Mouse (Mus musculus): ENCODE measurements at regions not wholly inside any gene's neighbourhood (a gene's known extent, or its start where the extent isn't known, plus 50 kb on each side); places are given as distances from the start of the nearest gene placed in this dataset.
"Not testable (repeated sequence)": the region's sequence is repeated elsewhere in the genome, so short reads cannot be mapped to it uniquely, and the experiment has no call there.

GRCm38 (mm10) chr10:56783941-56784340 lies 406.8 kb downstream of the Gja1 start:
- CTCF ChIA-PET = no interaction called here

DNA sequence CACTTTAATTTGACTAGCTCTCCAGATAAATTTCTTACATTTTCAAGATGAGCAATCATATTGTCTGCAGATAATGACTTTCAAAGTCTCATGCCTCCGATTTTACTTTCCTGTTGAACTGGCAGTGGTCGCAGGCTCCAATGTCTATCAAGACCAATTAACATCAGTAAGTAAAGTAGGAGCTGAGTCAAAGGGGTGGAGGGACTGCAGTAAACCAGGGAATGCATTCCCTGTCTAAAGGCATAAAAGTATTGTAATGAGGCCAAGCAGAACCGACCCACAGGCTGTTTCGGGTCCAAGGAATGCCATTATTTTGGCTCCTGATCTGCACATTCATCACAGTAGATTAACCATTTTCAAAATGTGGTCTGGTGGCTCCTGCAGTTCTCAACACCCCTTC lies 411.0 kb downstream of the Gja1 start:
- CTCF ChIA-PET = no interaction called here

GRCm38 (mm10) chr10:56793074-56793473 lies 415.9 kb downstream of the Gja1 start:
- CTCF ChIA-PET = no interaction called here

GRCm38 (mm10) chr10:56795396-56795795 lies 418.3 kb downstream of the Gja1 start:
- CTCF ChIA-PET = no interaction called here

DNA sequence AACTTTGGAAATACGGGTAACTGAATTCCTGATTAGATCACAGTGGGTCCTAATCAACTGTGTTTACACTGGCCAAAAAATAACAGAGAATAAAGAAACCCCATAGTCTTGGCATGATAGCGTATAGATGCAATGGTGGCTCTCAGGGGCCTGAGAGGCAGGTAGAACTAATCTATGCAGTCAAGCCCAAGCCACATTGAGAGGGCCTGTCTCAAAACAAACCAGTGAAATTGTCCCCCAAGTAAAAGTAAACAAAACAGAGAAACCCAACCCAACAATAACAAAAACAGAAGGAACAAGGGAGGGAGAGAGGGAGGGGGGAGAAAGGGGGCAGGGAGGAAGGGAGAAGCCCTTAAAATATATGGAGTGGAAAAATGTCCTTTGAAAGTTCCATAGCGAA lies 422.2 kb downstream of the Gja1 start:
- CTCF ChIA-PET = no interaction called here

DNA sequence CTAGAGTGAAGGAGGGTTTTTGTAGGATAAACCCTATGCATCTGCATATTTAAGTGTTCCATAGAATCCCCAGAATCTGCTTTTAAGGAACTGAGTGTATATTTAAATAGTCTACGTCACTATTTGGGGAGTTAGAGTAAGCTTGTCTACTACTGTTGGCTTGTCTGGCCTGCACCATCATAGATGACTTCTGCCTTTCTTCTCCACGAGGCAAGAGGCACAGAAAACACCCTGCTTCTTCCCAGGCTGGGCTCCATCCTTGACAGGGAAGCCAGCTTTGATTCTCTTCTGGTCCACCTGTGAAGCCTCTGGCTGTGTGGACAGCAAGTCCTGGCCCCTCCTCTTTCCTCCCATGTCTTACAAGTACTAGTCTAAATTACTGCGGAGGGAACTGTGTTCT lies 422.6 kb downstream of the Gja1 start:
- CTCF ChIA-PET = no interaction called here

DNA sequence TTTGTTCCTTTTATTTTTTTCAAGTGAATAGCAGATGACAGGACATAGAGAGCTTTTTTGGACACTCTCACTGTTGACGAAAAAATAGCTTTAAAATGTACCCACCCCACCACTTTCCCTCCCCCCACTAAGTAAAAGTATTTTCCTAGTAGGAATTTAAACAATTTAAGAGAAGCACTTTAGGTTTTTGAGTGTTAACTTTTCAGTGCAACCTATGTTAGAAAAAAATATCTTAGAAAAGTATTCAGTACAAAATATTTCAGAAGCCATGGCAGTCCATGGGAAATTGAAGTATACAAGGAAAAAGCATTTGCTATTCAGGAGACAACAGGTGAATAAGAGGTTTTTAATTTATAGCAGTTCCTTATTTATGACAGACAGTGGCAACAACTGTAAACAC lies 431.9 kb downstream of the Gja1 start:
- CTCF ChIA-PET = no interaction called here

- CTCF ChIA-PET = interaction anchor here (0.5 kb wide), 1 partner anchor 242 kb away, joined by 4 read pairs; no protein-coding TSS in a partner anchor
Observed at GRCm38 (mm10) chr10:56822158-56822557, 445.0 kb downstream of the Gja1 start.

DNA sequence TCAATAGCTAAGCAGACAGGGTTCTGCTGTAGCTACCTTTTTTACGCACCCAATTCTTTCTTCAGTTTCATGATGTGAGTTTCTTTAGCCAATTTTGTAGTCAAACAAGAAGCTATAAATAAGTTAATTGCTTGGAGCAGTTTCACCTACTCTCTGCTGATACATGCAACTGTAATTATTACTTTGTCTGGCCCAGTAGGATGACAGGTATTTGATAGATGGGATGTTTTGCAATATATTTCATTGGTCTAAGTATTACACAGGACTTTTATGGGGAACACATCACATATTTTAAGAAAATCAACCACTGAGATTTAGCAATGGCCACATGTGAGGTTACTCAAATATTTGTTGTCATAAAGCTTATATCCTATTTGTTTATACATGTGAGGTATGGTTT lies 454.2 kb downstream of the Gja1 start:
- CTCF ChIA-PET = no interaction called here

GRCm38 (mm10) chr10:56831966-56832365 lies 454.8 kb downstream of the Gja1 start:
- CTCF ChIA-PET = no interaction called here

- CTCF ChIA-PET = interaction anchor here (0.7 kb wide), 2 partner anchors 53 to 466 kb away, joined by 3 to 6 read pairs; no protein-coding TSS in a partner anchor
Observed at GRCm38 (mm10) chr10:56836130-56836529, 459.0 kb downstream of the Gja1 start.

- CTCF ChIA-PET = no interaction called here
Observed at GRCm38 (mm10) chr10:56839006-56839495, 461.9 kb downstream of the Gja1 start.

DNA sequence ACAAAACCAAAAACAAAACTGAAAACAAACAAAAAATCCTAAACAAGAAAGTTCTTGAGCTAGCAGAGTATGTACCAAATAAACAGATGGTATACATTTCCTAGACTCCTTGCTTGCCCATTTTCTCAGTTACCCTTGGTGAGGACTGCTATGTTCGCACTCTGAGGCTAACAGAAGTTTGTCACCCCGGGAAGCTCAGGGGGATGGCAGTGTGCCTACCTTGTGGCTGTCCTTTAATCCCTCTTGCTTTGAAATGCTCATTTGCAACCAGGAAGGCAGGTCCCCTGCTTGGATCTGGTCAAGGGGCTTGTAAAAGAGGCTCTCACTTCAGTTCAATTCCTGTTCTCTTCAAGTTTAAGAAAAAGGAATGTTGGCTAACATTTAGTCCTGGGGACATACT lies 462.4 kb downstream of the Gja1 start:
- CTCF ChIA-PET = no interaction called here

GRCm38 (mm10) chr10:56840732-56841131 lies 463.6 kb downstream of the Gja1 start:
- CTCF ChIA-PET = no interaction called here

DNA sequence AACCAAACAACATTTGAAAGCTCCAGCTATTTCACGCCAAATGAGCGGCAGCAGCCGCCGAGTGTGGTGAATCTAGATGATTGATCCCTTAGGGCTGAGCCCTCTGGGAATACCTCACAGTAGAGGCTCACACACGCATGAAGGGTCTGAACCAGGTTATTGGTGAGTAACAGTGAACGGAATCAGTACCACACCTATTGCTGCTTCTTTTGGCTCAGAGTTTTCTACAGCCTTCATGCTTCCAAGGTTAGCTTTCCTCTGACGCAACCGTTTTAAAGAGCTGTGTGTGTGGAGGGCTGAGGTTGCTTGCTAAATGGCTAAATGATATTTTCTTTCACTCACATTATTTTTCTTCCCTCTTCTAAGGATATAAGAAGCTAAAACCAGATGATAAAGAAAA lies 464.4 kb downstream of the Gja1 start:
- CTCF ChIA-PET = no interaction called here

- CTCF ChIA-PET = no interaction called here
Observed at GRCm38 (mm10) chr10:56841973-56842372, 464.8 kb downstream of the Gja1 start.

DNA sequence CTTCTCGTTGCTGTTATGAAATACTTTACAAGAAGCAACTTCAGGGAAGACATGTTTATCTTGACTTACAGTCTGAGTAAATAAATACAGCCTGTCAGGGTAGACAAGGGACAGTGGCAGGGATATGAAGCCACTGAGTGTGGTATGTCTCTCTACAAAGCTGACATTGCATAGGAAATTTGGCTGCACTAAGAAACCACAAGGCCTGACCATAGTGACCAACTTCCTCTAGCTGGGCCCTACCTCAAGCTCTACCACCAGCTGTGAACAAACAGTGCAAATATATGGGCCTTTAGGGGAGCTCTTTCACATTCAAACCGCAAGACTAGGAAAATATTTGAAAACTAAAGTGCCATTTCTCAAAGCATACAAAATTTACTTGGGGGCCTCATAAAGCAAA lies 475.4 kb downstream of the Gja1 start:
- CTCF ChIA-PET = no interaction called here

DNA sequence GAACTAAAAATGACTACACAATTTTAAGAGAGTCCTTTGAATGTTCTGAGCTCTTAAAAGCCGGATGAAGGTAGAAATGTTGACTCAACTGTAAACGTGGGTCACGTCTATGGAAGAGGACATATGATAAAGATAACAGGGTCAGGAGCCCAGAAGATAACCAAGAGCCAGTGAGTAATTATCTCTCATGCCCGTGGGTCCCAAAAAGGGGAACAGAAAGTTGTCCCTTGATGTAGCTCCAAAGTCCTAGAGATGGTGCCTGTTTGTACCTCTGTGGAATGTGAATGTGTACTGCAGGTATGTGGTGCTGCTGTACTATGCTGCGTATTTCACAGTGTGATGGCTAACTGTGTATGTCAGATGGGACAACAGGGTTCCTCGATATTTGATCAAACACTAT lies 479.1 kb downstream of the Gja1 start:
- CTCF ChIA-PET = no interaction called here

DNA sequence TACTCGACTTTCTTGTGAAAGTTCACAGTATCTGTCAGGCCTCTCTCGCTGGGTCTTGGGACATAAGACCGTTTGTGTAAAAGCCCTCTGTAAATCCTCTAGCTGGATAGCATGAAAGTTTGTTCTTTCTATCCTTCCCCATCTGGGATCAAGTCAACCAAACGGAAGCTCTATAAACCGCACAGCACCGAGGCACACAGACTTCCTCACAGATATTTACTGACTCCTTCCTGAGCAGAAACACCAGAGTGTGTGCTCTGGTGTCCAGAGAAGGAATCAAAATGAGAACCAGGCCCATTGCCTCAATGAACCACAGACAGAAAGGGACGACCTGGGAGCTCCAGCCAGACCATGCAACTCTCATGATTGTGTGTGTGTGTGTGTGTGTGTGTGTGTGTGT lies 502.6 kb downstream of the Gja1 start:
- CTCF ChIA-PET = no interaction called here

GRCm38 (mm10) chr10:56880154-56880591 lies 503.0 kb downstream of the Gja1 start:
- CTCF ChIA-PET = no interaction called here

DNA sequence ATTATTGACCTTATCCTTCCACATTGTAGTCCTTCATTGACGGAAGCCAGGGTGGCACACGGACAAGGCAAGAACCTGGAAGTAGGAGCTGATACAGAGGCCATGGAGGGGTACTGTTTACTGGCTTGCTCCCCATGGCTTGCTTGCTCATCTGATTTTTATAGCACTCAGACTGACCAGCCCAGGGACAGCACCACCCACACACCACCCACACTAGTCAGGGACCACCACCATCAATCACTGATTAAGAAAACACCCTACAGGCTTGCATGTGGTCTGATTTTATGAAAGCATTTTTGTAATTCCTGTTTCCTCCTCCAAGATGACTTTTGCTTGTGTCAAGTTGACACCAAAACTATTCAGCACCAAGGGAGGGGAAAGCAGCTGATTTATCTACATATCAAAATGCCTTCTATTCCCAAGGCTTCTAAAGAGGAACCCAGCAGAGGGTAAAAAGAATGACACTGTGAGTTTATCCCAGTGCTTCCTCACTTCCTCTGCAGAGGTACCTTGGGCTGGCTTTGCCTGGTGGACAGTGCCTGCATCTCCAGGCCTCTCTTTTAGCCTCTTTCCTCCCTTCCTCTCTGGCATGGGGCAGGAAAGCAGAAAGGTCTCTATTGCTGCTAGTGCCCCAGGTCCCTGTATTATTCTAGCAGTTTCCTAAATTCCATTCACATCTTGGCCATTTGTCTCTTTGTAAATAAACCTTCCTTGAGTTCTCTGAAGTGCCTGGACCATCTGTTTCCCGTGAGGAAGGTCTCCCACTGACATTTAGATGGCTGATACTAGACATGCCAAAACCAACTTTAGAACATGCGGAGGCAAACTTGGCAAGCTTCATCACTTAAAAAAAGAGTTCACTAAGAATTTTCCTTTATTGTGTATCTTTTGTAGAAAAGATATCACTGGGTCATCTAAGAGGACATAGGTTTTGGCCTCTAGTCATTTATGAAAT lies 507.6 kb downstream of the Gja1 start:
- CTCF ChIA-PET = interaction anchor here (0.6 kb wide), 1 partner anchor 941 kb away, joined by 4 read pairs; no protein-coding TSS in a partner anchor

DNA sequence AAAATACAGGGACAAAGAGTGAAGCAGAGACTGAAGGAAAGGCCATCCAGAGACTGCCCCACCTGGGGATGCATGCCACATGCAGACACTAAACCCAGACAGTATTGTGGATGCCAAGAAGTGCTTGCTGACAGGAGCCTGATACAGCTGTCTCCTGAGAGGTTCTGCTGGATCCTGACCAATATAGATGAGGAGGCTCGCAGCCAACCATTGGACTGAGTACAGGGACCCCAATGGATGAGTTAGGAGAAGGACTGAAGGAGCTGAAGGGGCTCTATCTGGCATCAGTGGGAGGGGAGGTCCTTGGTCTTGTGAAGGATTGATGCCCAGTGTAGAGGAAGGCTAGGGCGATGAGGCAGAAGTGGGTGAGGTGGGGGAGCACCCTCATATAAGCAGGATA lies 514.4 kb downstream of the Gja1 start:
- CTCF ChIA-PET = not testable (repeated sequence)

DNA sequence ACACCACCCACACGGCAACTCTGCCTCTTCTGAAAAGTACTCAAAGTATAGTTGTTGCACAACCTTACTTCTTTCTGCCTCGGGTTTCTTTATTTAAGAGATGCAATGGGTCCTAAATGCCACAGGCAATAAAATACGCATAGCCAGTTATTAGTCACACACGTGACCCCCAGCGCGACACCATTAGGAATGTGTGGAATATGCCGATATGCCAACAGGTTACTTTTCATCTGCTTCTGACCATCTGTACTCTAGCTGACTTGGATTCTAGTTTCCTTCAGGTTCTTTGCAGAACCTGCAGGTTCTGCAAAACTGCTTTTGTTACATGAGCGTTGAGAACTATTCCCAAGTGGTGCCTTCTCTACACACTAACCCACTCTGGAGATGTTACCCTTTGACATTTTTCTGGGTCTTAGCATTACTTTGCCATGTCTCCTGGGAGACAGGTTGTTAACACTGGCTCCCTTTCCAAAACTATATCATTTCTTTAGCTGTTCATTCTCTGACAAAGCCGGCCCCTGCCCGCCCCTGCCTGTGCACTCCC lies 515.6 kb downstream of the Gja1 start:
- CTCF ChIA-PET = no interaction called here
